Mouse (Mus musculus) left cerebral cortex, adult 18-20 months (tissue): Measurements from ENCODE around the gene Mettl27. TPM values are rescaled to one million over a fixed set of nuclear protein-coding genes. Genes with fewer than 3 reads are reported as not detected.
"Not testable (repeated sequence)": the region's sequence is repeated elsewhere in the genome, so short reads cannot be mapped to it uniquely, and the experiment has no call there.

Experiments used
- DNase-seq, 2 experiments: peaks; one replicate each; pipeline ENCODE4 v3.0.0; 2021 to 2022; ENCODE audit warnings: low spot score in 2 of 2, mixed read lengths in 1 of 2
- total RNA-seq, 2 experiments: library from RNA; stranded (reverse); gene quantifications; 2 replicates each; pipeline ENCODE4 v1.2.3; 2021

Gene Mettl27
- total RNA-seq, 2 experiments from 2014 or later = 7.4 to 9.7 TPM

GRCm38 (mm10) chr5:134919097-134919496, 13.1 kb upstream of the Mettl27 start:
- no peak for DNase-seq

DNA sequence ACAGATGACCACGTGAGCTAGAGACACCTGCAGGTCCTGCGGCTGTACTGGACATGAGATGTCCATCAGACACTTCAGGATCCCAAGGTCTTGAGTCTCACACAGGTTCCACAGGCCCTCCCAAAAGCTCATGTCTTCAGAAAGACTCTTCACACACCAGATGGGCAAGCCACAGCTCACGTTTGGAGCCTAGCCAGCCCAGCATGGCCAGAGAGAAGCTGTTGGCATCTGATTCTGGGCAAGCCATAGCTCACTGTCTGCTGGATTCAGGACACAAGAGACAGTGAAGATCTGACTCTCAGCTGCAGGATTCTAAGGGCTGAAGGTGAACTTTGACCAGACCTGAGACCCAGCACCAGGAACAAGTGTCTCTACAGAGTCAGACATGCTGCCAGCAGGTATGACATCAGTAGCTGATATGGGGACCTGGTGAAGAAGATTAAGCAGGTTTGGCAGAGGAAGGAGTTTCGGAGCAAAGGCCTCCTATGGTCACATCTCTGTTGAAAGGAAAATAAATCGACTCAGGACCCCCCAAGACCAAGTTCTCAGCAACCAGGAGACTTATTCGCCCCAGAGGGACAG, 12.0 kb upstream of the Mettl27 start:
- DNase-seq = no peak

DNA sequence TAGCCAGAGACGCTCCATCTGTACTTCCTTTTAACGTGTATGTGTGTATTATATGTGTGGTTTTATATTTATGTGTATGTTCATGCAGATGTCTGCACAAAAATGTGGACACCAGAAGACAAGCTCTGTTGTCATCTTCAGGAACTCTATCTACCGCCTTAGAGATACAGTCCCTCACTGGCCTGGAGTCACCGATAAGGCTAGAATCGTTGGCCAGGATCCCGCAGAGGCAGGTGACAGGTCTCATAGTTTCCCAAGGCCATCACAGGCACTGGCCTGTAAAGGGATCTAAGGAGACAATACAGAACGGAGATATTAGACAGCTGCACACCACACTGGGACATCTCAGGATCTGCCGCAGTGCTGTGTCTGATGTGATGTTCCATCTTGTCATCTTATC, 11.1 kb upstream of the Mettl27 start:
- DNase-seq = no peak

GRCm38 (mm10) chr5:134923141-134923540, 9.0 kb upstream of the Mettl27 start:
- no peak for DNase-seq

DNA sequence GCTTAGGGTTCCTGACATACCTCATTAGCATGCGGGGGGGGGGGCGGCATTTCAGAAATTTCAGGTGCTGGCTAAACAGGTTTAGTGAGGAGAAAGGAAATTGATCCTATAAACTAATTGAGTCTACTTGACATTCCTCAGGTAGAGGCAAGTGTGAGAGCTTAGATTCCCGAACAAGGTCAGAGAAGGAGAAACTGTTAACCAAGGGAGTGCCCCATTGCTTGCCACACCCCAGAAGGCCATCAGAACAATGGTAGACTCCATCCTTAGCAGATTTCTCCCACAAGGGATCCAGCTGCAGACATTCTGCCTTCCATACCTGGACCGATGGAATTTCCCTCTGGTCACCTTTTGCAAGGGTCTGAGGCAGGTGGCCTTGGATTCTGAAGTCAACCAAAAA, 5.4 kb upstream of the Mettl27 start:
- DNase-seq = no peak

DNA sequence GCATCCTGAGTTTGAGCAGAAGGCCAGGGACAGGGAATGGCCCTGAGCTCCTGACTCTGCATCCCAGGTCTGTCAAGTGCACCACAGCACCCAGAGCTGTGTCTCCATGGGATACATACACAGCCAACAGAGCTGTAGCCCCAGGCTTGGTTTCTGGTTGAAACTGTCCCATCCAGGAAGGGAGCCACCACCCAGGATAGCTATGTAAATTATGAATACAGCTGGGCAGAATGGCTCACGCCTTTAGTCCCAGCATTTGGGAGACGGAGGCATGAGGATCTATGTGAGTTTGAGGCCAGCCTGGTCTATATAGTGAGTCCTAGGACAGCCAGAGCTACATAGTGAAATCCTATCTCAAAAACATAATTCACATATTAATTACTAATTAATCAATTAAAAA, 2.2 kb upstream of the Mettl27 start:
- no peak for DNase-seq

DNA sequence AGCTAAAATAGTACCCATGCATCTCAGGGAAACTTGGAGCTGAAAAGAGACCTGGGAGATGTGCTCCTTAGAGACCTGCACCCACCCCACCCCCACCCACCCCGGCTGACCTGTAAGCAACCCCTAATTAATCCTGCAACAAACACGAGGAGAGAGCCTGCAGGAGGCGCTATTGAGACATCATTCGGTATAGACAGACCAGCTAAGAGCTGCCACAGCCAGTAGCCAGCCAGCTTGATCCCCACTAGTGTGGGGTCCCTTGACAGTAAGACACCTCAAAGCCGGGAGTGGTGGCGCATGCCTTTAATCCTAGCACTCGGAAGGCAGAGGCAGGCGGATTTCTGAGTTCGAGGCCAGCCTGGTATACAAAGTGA, 722 bp downstream of the Mettl27 start:
- DNase-seq = peak; percentile 26 to 36

DNA sequence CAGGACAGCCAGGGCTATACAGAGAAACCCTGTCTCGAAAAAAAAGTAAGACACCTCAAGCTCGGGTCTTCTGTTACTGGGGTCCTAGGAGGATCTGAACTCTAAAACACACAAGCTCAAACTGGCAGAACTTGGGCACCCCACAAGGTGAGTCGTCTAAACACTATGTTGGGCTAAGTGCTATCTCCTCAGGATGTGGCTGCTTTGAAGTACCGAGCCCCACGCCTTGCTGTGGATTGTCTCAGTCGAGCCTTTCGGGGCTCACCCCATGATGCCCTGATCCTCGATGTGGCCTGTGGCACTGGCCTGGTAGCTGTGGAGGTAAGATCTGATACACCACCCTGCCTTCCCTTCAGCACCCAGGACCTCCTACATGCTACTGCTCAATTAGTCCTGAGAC, 1.1 kb downstream of the Mettl27 start:
- DNase-seq = no peak

- not testable (repeated sequence) for DNase-seq
These were observed 1.5 kb downstream of the Mettl27 start for GRCm38 (mm10) chr5:134933686-134934085.

- no peak for DNase-seq
These were observed 2.5 kb downstream of the Mettl27 start for GRCm38 (mm10) chr5:134934666-134935065.

DNA sequence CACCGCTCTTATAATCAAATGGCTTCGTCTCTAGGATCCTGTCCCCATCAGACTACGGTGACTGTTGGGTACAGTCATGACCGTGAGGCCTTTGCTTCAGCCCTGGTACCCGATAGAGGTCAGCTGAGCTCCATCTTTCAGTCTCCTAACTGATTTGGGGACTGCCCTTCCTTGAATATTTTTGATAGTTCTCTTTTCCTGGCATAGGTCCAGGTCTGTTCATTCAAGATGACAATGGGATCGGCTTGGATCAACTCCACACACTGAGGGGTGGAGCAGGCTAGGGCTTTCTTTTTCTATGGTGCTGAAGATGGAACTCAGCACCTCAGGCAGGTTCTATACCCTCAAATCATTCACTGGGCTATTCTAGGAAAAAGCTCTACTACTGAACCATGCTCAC, 3.9 kb downstream of the Mettl27 start:
- DNase-seq = no peak

DNA sequence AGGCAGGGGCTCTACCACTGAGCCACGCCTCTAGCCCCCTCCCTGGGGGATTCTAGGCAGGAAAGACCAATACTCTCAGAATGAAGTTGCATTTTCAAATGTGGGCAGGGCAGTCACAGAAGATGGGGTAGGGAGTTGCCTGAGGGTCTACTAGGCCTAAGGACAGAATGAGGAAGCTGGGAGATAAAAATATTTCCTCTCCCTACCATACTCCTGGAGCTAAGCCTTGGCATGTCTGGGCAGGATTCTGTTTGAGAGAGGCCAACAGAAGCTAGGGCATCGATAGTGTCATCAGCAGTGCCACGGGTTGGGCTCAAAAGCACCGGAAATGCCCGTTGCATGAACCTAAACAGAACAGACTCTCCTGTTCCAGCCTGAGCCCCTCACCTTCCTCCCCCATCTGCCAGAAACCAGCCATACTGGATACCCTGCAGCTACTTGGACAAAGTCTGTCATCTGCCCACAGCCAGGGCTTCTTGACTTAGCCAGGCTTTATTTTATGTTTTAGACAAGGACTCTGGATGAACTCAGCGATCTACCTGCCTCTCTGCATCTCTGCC, 4.5 kb downstream of the Mettl27 start:
- no peak for DNase-seq

GRCm38 (mm10) chr5:134939069-134939468, 6.9 kb downstream of the Mettl27 start:
- no peak for DNase-seq

- DNase-seq = not testable (repeated sequence)
These were observed 7.4 kb downstream of the Mettl27 start for GRCm38 (mm10) chr5:134939554-134939953.

DNA sequence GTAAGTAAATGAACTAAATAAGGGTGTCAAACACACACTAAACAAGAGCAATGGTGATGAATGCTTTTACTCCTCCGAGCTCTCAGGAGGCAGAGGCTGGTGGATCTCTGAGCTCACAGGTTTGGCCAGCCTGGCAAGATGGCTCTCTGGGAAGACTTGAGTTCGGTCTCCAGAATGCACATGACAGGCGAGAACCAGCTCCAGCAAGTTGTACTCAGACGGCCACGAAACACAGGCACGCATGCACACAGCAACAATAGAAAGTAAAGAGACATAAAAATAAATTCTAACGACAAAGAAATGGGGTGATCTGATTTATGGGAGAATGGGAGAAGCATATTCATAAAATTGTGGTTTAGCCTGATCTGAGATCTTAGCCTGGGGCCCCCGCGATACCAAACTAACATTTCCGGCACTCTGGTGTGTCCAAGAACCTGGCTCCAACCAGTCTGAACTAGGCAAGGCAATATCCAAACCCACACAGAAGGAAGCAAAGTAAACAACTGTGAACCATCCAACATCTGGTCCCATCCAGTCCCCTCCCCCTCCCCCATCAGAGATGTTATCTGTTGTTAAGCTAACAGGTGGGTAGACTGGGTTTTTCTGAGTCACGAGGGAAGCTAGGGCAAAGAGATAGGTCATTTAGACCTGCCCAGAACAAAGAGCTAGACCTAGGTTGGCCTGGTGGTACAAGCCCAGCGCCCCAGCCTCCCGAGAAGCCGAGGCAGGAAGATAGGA, 9.5 kb downstream of the Mettl27 start:
- DNase-seq = no peak

GRCm38 (mm10) chr5:134942740-134943139, 10.6 kb downstream of the Mettl27 start:
- no peak for DNase-seq

GRCm38 (mm10) chr5:134944179-134944578, 12.0 kb downstream of the Mettl27 start:
- DNase-seq = no peak

DNA sequence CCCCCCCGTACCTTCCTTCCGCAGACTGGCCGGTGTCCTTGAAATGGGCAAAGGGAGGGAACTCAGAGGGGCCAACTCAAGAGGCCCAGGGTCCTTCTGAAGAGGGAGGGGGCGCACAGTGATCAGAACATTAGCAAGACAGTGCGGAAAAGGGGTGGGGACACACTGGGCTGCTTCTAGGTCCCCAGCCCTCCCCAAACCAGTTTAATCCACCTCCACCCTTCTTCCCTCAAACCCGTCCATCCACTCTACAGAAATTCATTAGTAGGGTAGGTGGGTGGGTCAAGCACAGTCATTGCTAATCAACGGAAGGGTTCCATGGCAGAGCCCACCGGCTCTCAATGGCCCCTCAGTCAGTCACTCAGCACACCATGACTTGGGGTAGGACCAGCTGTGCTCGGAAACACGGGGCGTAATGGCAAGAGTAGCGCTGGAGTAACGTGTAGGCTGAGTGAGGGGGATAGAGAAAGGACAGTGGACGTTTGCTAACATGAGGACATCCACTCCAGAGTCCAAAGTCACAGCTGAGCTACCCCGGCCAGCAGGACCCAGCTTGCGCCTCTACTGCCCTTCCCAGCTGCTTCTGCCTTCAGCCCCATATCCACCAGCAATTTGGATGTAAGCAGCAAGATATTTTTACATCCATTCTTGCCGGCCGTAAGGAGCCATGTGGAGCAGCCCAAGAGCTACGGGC, 13.2 kb downstream of the Mettl27 start:
- no peak for DNase-seq

DNA sequence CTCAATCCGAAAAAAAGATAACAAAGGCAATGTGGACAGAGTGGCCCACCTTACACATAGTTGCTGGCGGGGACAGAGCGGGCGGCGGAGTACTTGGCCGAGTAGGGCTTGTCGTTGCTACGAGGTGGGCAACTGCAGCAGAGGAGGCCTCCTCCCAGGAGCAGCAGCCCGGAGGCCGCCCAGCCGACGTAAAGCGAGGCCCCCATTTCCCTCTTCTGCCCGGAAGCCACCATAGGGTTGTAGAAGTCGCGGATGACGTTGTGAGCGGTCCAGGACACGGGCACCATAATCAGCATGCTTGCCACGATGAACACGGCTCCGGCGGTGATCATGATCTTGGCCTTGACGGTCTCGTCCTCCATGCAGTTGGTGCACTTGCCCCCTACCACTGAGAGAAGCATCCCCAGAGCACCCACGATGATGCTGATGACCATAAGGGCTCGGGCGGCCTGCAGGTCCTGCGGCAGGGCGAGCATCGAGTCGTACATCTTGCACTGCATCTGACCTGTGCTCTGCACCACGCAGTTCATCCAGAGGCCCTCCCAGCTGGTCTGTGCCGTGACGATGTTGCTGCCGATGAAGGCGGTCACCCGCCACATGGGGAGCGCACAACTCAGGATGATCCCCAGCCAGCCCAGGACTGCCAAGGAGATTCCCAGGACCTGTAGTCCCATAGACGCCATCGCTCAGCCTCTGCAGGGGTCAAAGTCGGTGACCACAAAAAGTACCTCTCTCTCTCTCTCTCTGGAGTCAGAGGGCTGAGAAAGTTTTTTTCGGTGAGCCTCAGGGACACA, 14.1 kb downstream of the Mettl27 start:
- DNase-seq = no peak

GRCm38 (mm10) chr5:134946857-134947255, 14.7 kb downstream of the Mettl27 start, which contains the start of gene Cldn4:
Cldn4 (minus strand) TSS chr5:134946934.
- DNase-seq = no peak

DNA sequence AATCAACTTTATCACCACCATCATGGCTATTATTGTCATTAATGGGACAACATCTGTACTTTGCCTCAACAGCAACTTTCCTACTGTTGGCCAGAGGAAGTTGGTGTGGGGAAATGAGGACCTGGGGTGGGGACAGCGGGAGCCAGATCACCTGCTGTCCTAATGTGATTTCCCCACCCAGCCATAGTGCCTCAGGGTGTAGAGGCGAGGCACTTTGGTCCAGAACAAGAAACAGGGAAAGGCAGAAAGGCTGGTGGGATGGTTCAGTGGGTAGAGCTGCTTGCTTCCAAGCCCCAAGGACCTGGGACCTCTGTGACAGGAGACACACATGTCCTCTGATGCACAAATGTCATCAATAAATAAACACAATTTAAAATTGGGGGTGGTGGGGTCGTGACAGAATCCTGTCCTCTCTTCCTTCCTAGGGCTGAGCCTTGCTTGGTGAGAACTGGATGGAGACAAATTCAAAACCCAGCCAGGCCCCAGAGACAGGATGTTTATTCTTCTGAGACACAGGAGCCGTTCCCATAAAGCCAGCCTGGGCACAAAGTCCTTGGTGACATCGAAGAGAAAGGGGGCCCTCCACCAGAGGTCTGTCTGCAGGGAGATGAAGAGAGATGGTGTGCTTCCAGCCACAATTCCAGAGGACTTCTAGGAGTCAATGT, 15.4 kb downstream of the Mettl27 start:
- no peak for DNase-seq
